Comparison of ENCODE assay signal across 8 mouse cellular contexts in the genomic region with DNA sequence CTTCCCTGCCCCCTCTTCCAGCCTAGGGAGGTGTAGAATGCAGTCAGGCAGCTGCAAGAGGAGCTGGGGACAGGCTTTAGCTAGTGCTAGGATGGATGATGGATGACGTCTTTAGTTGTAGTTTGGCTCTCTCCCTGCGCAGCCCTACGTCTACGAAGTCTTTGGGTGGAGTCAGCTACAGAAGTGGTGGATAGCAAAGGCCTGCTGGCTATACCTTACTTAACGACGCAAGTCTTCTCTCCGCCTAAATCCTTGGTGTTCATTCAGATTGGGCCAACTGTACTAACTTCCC. TPM values are rescaled to one million over a fixed set of nuclear protein-coding genes. Genes with fewer than 3 reads are reported as not detected.
A peak's percentile ranks its signal among the peaks of the same experiment; 100 is the strongest.
DNase-seq lines count a peak whose midpoint lies in the region; ATAC-seq and TF ChIP-seq lines count a peak whose summit lies in the region.

No protein-coding gene starts in this region.

- 9% methylated on average over 7 of the region's 7 CpGs for WGBS in lung, embryonic 14.5 days
- 12% methylated on average over 7 of the region's 7 CpGs for WGBS in embryonic facial prominence, embryonic 14.5 days
- WGBS in limb, embryonic 11.5 days, result 13% methylated on average over 7 of the region's 7 CpGs
- WGBS in neural tube, embryonic 15.5 days, result 23% methylated on average over 7 of the region's 7 CpGs

- H3K4me2 ChIP-seq in lung, embryonic 14.5 days, result peak overlapping the region; percentile 90
- H3K4me2 ChIP-seq in embryonic facial prominence, embryonic 14.5 days (ENCODE audit: low read depth, low read length), result peak overlapping the region; percentile 72
- H3K4me2 ChIP-seq in limb, embryonic 11.5 days (ENCODE audit: low read depth, severe bottlenecking), result peak overlapping the region; percentile 90
- peak overlapping the region; percentile 84 for H3K4me2 ChIP-seq in neural tube, embryonic 15.5 days

- peak; percentile 70 for ATAC-seq in lung, embryonic 14.5 days (ENCODE audit: insufficient read depth)
- peak; percentile 66 for ATAC-seq in embryonic facial prominence, embryonic 14.5 days (ENCODE audit: low read depth)
- no peak for ATAC-seq in limb, embryonic 11.5 days (ENCODE audit: insufficient number of reproducible peaks, low FRiP score, low TSS enrichment, low read depth)
- peak; percentile 33; the same call in 1 of the 2 replicates for ATAC-seq in neural tube, embryonic 15.5 days (ENCODE audit: low FRiP score)

- peak overlapping the region; percentile 74 for H3K4me3 ChIP-seq in lung, embryonic 14.5 days (ENCODE audit: low read depth, low read length)
- H3K4me3 ChIP-seq in embryonic facial prominence, embryonic 14.5 days (ENCODE audit: low read depth, low read length), result peak overlapping the region; percentile 77
- peak overlapping the region; percentile 64 for H3K4me3 ChIP-seq in limb, embryonic 11.5 days (ENCODE audit: low read depth, low read length)
- H3K4me3 ChIP-seq in neural tube, embryonic 15.5 days (replicated peaks), result peak overlapping the region; percentile 58

- H3K9me3 ChIP-seq in lung, embryonic 14.5 days (ENCODE audit: low read depth, low read length), result no peaks in the 10 kb centered on the region
- H3K9me3 ChIP-seq in embryonic facial prominence, embryonic 14.5 days (ENCODE audit: control insufficient read depth, low read length), result no peaks in the 10 kb centered on the region
- no peaks in the 10 kb centered on the region for H3K9me3 ChIP-seq in limb, embryonic 11.5 days (ENCODE audit: control insufficient read depth, low read length)
- H3K9me3 ChIP-seq in neural tube, embryonic 15.5 days (replicated peaks), result no peaks in the 10 kb centered on the region

- no peak for TF ChIP-seq CTCF in lung, embryonic 14.5 days (IDR thresholded peaks at IDR 0.05; ENCODE audit: low read depth)

- DNase-seq in lung, embryonic 14.5 days, result peak; percentile 81
- no peak for DNase-seq in lung, postnatal 36 days
- peak; percentile 84 for DNase-seq in embryonic facial prominence, embryonic 14.5 days (ENCODE audit: low spot score)
- no peak for DNase-seq in limb, embryonic 11.5 days (ENCODE audit: low spot score)
- no peak for DNase-seq in right cerebral cortex, postnatal 36 days (ENCODE audit: low spot score in 2 of 2)
- no peak for DNase-seq in ovary, adult 18-20 months (ENCODE audit: low spot score)
- DNase-seq in kidney, postnatal 25 days, result no peak

- H3K27ac ChIP-seq in lung, embryonic 14.5 days (ENCODE audit: low read depth), result peak overlapping the region; percentile 94; the same call in 1 of the 2 replicates
- peak overlapping the region; percentile 94 for H3K27ac ChIP-seq in embryonic facial prominence, embryonic 14.5 days (replicated peaks; ENCODE audit: low read depth, low read length)
- H3K27ac ChIP-seq in limb, embryonic 11.5 days (replicated peaks; ENCODE audit: low read depth, low read length), result no peak overlapping the region
- peak overlapping the region; percentile 73 for H3K27ac ChIP-seq in neural tube, embryonic 15.5 days (replicated peaks)

- peaks cover 9% of the 10 kb centered on the region for H3K36me3 ChIP-seq in lung, embryonic 14.5 days (ENCODE audit: insufficient read depth)
- peaks cover 7% of the 10 kb centered on the region; the same call in 1 of the 2 replicates for H3K36me3 ChIP-seq in embryonic facial prominence, embryonic 14.5 days (ENCODE audit: control insufficient read depth, insufficient read depth, low read length)
- no peaks in the 10 kb centered on the region for H3K36me3 ChIP-seq in limb, embryonic 11.5 days (ENCODE audit: control insufficient read depth, insufficient read depth, low read length)
- H3K36me3 ChIP-seq in neural tube, embryonic 15.5 days, result no peaks in the 10 kb centered on the region; the same call in 1 of the 2 replicates

- peaks cover 19% of the 10 kb centered on the region for H3K4me1 ChIP-seq in lung, embryonic 14.5 days (ENCODE audit: insufficient read depth)
- H3K4me1 ChIP-seq in embryonic facial prominence, embryonic 14.5 days (ENCODE audit: control insufficient read depth, insufficient read depth, low read length), result peaks cover 20% of the 10 kb centered on the region
- H3K4me1 ChIP-seq in limb, embryonic 11.5 days (ENCODE audit: control insufficient read depth, insufficient read depth, low read length), result peaks cover 15% of the 10 kb centered on the region; the same call in 1 of the 2 replicates
- peaks cover 38% of the 10 kb centered on the region for H3K4me1 ChIP-seq in neural tube, embryonic 15.5 days

- peak overlapping the region; percentile 89 for H3K9ac ChIP-seq in lung, embryonic 14.5 days
- H3K9ac ChIP-seq in embryonic facial prominence, embryonic 14.5 days (ENCODE audit: low read depth, low read length), result peak overlapping the region; percentile 89
- peak overlapping the region; percentile 70 for H3K9ac ChIP-seq in limb, embryonic 11.5 days (ENCODE audit: low read length)
- peak overlapping the region; percentile 73 for H3K9ac ChIP-seq in neural tube, embryonic 15.5 days (replicated peaks)

- no peaks in the 10 kb centered on the region for H3K27me3 ChIP-seq in lung, embryonic 14.5 days (ENCODE audit: insufficient read depth, low read length)
- no peaks in the 10 kb centered on the region for H3K27me3 ChIP-seq in embryonic facial prominence, embryonic 14.5 days (replicated peaks; ENCODE audit: control insufficient read depth, insufficient read depth, low read length)
- H3K27me3 ChIP-seq in limb, embryonic 11.5 days (ENCODE audit: control insufficient read depth, insufficient read depth, low read length), result no peaks in the 10 kb centered on the region
- H3K27me3 ChIP-seq in neural tube, embryonic 15.5 days (replicated peaks), result peaks cover 20% of the 10 kb centered on the region

RNA-seq across cellular contexts. Expression of a gene that starts 1.3 kb away (rescaled TPM):
- 18.6 and 25.4 TPM in 2 replicates for polyA plus RNA-seq in lung, embryonic 14.5 days (2014; fragmentation: Nextera tagmentation; extraction: Ambion mirVana)
- polyA plus RNA-seq in embryonic facial prominence, embryonic 14.5 days (2014; fragmentation: Nextera tagmentation; extraction: Ambion mirVana), result 19.4 and 21.0 TPM in 2 replicates
- 12.3 and 16.6 TPM in 2 replicates for polyA plus RNA-seq in limb, embryonic 11.5 days (2014; fragmentation: Nextera tagmentation; extraction: Ambion mirVana)
- 3.6 and 4.0 TPM in 2 replicates for polyA plus RNA-seq in neural tube, embryonic 15.5 days (2015; fragmentation: Nextera tagmentation; extraction: Ambion mirVana)

RNA-seq across cellular contexts. Expression of a gene that starts 15.2 kb away (rescaled TPM):
- polyA plus RNA-seq in lung, embryonic 14.5 days (2014; fragmentation: Nextera tagmentation; extraction: Ambion mirVana), result 15.2 and 16.8 TPM in 2 replicates
- 12.2 and 15.2 TPM in 2 replicates for polyA plus RNA-seq in embryonic facial prominence, embryonic 14.5 days (2014; fragmentation: Nextera tagmentation; extraction: Ambion mirVana)
- polyA plus RNA-seq in limb, embryonic 11.5 days (2014; fragmentation: Nextera tagmentation; extraction: Ambion mirVana), result 11.7 and 12.6 TPM in 2 replicates
- polyA plus RNA-seq in neural tube, embryonic 15.5 days (2015; fragmentation: Nextera tagmentation; extraction: Ambion mirVana), result 58.0 and 62.6 TPM in 2 replicates

RNA-seq across cellular contexts. Expression of a gene that starts 19.7 kb away (rescaled TPM):
- 44.3 and 51.6 TPM in 2 replicates for polyA plus RNA-seq in lung, embryonic 14.5 days (2014; fragmentation: Nextera tagmentation; extraction: Ambion mirVana)
- polyA plus RNA-seq in embryonic facial prominence, embryonic 14.5 days (2014; fragmentation: Nextera tagmentation; extraction: Ambion mirVana), result 36.9 and 37.3 TPM in 2 replicates
- 24.1 and 26.0 TPM in 2 replicates for polyA plus RNA-seq in limb, embryonic 11.5 days (2014; fragmentation: Nextera tagmentation; extraction: Ambion mirVana)
- 11.1 and 14.2 TPM in 2 replicates for polyA plus RNA-seq in neural tube, embryonic 15.5 days (2015; fragmentation: Nextera tagmentation; extraction: Ambion mirVana)

RNA-seq across cellular contexts. Expression of a gene that starts 53.5 kb away (rescaled TPM):
- 0.28 and 1.0 TPM in 2 replicates for polyA plus RNA-seq in lung, embryonic 14.5 days (2014; fragmentation: Nextera tagmentation; extraction: Ambion mirVana)
- 18.0 and 18.3 TPM in 2 replicates for polyA plus RNA-seq in embryonic facial prominence, embryonic 14.5 days (2014; fragmentation: Nextera tagmentation; extraction: Ambion mirVana)
- polyA plus RNA-seq in limb, embryonic 11.5 days (2014; fragmentation: Nextera tagmentation; extraction: Ambion mirVana), result 0.13 and 0.25 TPM in 2 replicates
- 6.8 and 6.9 TPM in 2 replicates for polyA plus RNA-seq in neural tube, embryonic 15.5 days (2015; fragmentation: Nextera tagmentation; extraction: Ambion mirVana)

RNA-seq across cellular contexts. Expression of a gene that starts 58.2 kb away (rescaled TPM):
- 32.8 and 34.3 TPM in 2 replicates for polyA plus RNA-seq in lung, embryonic 14.5 days (2014; fragmentation: Nextera tagmentation; extraction: Ambion mirVana)
- 28.2 and 29.9 TPM in 2 replicates for polyA plus RNA-seq in embryonic facial prominence, embryonic 14.5 days (2014; fragmentation: Nextera tagmentation; extraction: Ambion mirVana)
- 28.4 and 29.4 TPM in 2 replicates for polyA plus RNA-seq in limb, embryonic 11.5 days (2014; fragmentation: Nextera tagmentation; extraction: Ambion mirVana)
- polyA plus RNA-seq in neural tube, embryonic 15.5 days (2015; fragmentation: Nextera tagmentation; extraction: Ambion mirVana), result 31.0 and 33.5 TPM in 2 replicates

Comparison
In these comparisons a context has a peak if more than half of its experiments do, and no peak if none do; other contexts are left out.
1. DNase-seq: peak in lung, embryonic 14.5 days (single experiment) and embryonic facial prominence, embryonic 14.5 days (single experiment); none in lung, postnatal 36 days (single experiment), limb, embryonic 11.5 days (single experiment), right cerebral cortex, postnatal 36 days (0 of 2), ovary, adult 18-20 months (single experiment) and kidney, postnatal 25 days (0 of 2).
2. Peak in every context shown above with its lines, with median percentiles within 50 percentile points of each other: H3K4me2 ChIP-seq, H3K4me3 ChIP-seq and H3K9ac ChIP-seq.